Comparison of ENCODE assay signal across 13 mouse cellular contexts in the genomic region with DNA sequence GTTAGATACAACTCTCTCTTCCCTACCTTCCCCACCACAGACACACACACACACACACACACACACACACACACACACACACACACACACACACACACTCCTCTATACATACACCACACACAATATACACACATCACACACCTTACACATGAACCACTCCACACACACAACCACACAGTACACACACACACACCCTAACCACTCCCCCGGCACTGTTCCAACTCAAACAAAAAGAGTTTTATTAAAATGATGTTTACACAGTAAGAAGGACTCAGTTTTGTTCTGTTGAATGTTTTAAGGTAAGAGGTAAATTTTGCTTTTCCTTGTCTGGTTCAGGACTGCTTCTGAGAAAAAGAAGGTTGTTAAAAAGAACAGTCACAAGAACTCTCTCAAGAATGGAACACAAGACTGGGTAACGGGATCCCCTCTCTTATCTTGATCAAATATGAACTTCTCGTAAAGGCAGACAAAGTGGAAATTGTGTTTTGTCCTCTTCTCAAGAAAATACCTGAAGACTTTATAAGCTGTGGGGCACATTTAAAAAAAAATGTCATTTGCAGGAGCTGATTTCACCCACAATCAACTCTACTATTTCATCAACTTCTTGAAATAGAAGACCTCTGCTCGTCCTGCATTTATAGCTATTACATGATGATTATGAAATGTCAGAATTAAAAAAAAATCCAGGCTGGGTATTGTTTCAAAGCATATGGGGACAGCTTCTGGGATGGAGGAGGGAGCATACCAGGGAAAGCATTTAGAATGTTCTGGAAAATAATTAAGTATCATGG. TPM values are rescaled to one million over a fixed set of nuclear protein-coding genes. Genes with fewer than 3 reads are reported as not detected.
DNase-seq lines count a peak whose midpoint lies in the region; ATAC-seq and TF ChIP-seq lines count a peak whose summit lies in the region.
"Had no signal": no experiment of that assay in that cellular context is flagged by ENCODE, and none has a peak within 500 bp of the region (broad histone marks: within the 10 kb centered on the region; RNA-seq: fewer than 3 reads in every experiment).

No protein-coding gene starts in this region.

- TF ChIP-seq POLR2A in lung, adult 2 months (IDR thresholded peaks at IDR 0.05; ENCODE audit: borderline replicate concordance, extremely low read depth, low read depth, low read length) = no peak

- no peaks in the 10 kb centered on the region for H3K27me3 ChIP-seq in embryonic facial prominence, embryonic 15.5 days
- H3K27me3 ChIP-seq in embryonic facial prominence, embryonic 10.5 days (replicated peaks; ENCODE audit: low read depth, poor library complexity, severe bottlenecking) = no peaks in the 10 kb centered on the region
- no peaks in the 10 kb centered on the region for H3K27me3 ChIP-seq in lung, embryonic 15.5 days
- H3K27me3 ChIP-seq in intestine, postnatal 0 days (replicated peaks; ENCODE audit: control insufficient read depth, insufficient read depth, low read length) = no peaks in the 10 kb centered on the region
- H3K27me3 ChIP-seq in stomach, postnatal 0 days (ENCODE audit: control insufficient read depth, insufficient read depth, low read length) = no peaks in the 10 kb centered on the region
- no peaks in the 10 kb centered on the region for H3K27me3 ChIP-seq in hindbrain, embryonic 13.5 days

- no peak overlapping the region for H3K4me2 ChIP-seq in embryonic facial prominence, embryonic 15.5 days (replicated peaks)
- H3K4me2 ChIP-seq in lung, embryonic 15.5 days = peak overlapping the region; percentile 6; the same call in 1 of the 2 replicates
- H3K4me2 ChIP-seq in intestine, postnatal 0 days (replicated peaks; ENCODE audit: low read depth) = no peak overlapping the region
- no peak overlapping the region for H3K4me2 ChIP-seq in stomach, postnatal 0 days (replicated peaks; ENCODE audit: low read depth)
- H3K4me2 ChIP-seq in hindbrain, embryonic 13.5 days = no peak overlapping the region

- H3K4me3 ChIP-seq in embryonic facial prominence, embryonic 15.5 days (replicated peaks) = no peak overlapping the region
- H3K4me3 ChIP-seq in embryonic facial prominence, embryonic 10.5 days = no peak overlapping the region
- no peak overlapping the region for H3K4me3 ChIP-seq in lung, embryonic 15.5 days
- no peak overlapping the region for H3K4me3 ChIP-seq in lung, adult 2 months (replicated peaks; ENCODE audit: extremely low read depth, low read depth, low read length)
- H3K4me3 ChIP-seq in intestine, postnatal 0 days (ENCODE audit: low read depth, low read length) = no peak overlapping the region
- no peak overlapping the region for H3K4me3 ChIP-seq in stomach, postnatal 0 days (ENCODE audit: low read depth, low read length)
- no peak overlapping the region for H3K4me3 ChIP-seq in hindbrain, embryonic 13.5 days

- no peak for DNase-seq in embryonic facial prominence, embryonic 10.5 days (ENCODE audit: low spot score)
- no peak for DNase-seq in lung, adult 2 months
- DNase-seq in stomach, postnatal 0 days (ENCODE audit: low spot score) = peak; percentile 65
- DNase-seq in retina, embryonic 14.5 days (ENCODE audit: low spot score) = no peak
- DNase-seq: adrenal gland, adult 8-10 months; cerebellum, adult 11 months; gastrocnemius, postnatal 14 days; thymus, postnatal 4 days had no signal

- H3K9ac ChIP-seq in embryonic facial prominence, embryonic 15.5 days = no peak overlapping the region
- H3K9ac ChIP-seq in lung, embryonic 15.5 days = no peak overlapping the region
- no peak overlapping the region for H3K9ac ChIP-seq in intestine, postnatal 0 days (ENCODE audit: low read depth, low read length)
- H3K9ac ChIP-seq in stomach, postnatal 0 days (ENCODE audit: low read length) = no peak overlapping the region
- H3K9ac ChIP-seq in hindbrain, embryonic 13.5 days = no peak overlapping the region

- no peaks in the 10 kb centered on the region for H3K9me3 ChIP-seq in embryonic facial prominence, embryonic 15.5 days (replicated peaks)
- no peaks in the 10 kb centered on the region for H3K9me3 ChIP-seq in embryonic facial prominence, embryonic 10.5 days
- no peaks in the 10 kb centered on the region for H3K9me3 ChIP-seq in lung, embryonic 15.5 days
- H3K9me3 ChIP-seq in intestine, postnatal 0 days (ENCODE audit: control insufficient read depth) = no peaks in the 10 kb centered on the region
- H3K9me3 ChIP-seq in stomach, postnatal 0 days (ENCODE audit: control insufficient read depth, low read length) = no peaks in the 10 kb centered on the region
- no peaks in the 10 kb centered on the region for H3K9me3 ChIP-seq in hindbrain, embryonic 13.5 days

- WGBS in embryonic facial prominence, embryonic 15.5 days = 62% methylated on average over 4 of the region's 4 CpGs
- 86% methylated on average over 4 of the region's 4 CpGs for WGBS in embryonic facial prominence, embryonic 10.5 days
- 43% methylated on average over 4 of the region's 4 CpGs for WGBS in lung, embryonic 15.5 days
- WGBS in lung, adult 2 months = 55% methylated on average over 4 of the region's 4 CpGs
- WGBS in intestine, postnatal 0 days = 38% methylated on average over 4 of the region's 4 CpGs
- WGBS in stomach, postnatal 0 days = 43% methylated on average over 4 of the region's 4 CpGs
- 90% methylated on average over 4 of the region's 4 CpGs for WGBS in hindbrain, embryonic 13.5 days

- ATAC-seq in embryonic facial prominence, embryonic 15.5 days (ENCODE audit: insufficient number of reproducible peaks, low FRiP score, low TSS enrichment, low read depth) = no peak
- ATAC-seq in lung, embryonic 15.5 days (ENCODE audit: borderline replicate concordance, extremely low read depth, low FRiP score, low TSS enrichment) = peak; percentile 62; the same call in 1 of the 2 replicates
- peak; percentile 56; the same call in 1 of the 2 replicates for ATAC-seq in intestine, postnatal 0 days
- ATAC-seq in stomach, postnatal 0 days (ENCODE audit: low FRiP score, low TSS enrichment) = peak; percentile 87
- no peak for ATAC-seq in hindbrain, embryonic 13.5 days (ENCODE audit: low FRiP score)
- ATAC-seq: hindbrain, embryonic 16.5 days had no signal

- TF ChIP-seq EP300 in stomach, postnatal 0 days (optimal IDR thresholded peaks at IDR 0.05) = no peak

- peaks cover 18% of the 10 kb centered on the region for H3K4me1 ChIP-seq in embryonic facial prominence, embryonic 15.5 days
- peaks cover 15% of the 10 kb centered on the region; the same call in 1 of the 2 replicates for H3K4me1 ChIP-seq in embryonic facial prominence, embryonic 10.5 days
- H3K4me1 ChIP-seq in lung, embryonic 15.5 days = peaks cover 27% of the 10 kb centered on the region
- peaks cover 11% of the 10 kb centered on the region for H3K4me1 ChIP-seq in lung, adult 2 months (ENCODE audit: control insufficient read depth, insufficient read depth, low read length)
- 0 out of 2 replicates have a peak, but pooled peaks cover 2% of the 10 kb centered on the region for H3K4me1 ChIP-seq in intestine, postnatal 0 days (replicated peaks; ENCODE audit: control insufficient read depth, insufficient read depth, low read length)
- H3K4me1 ChIP-seq in stomach, postnatal 0 days (replicated peaks; ENCODE audit: control insufficient read depth, insufficient read depth) = peaks cover 3% of the 10 kb centered on the region; the same call in 1 of the 2 replicates
- peaks cover 9% of the 10 kb centered on the region for H3K4me1 ChIP-seq in hindbrain, embryonic 13.5 days (replicated peaks)

- no peak for TF ChIP-seq CTCF in lung, adult 2 months (IDR thresholded peaks at IDR 0.05; ENCODE audit: insufficient read depth, low read length)
- no peak for TF ChIP-seq CTCF in intestine, postnatal 0 days (IDR thresholded peaks at IDR 0.05; ENCODE audit: low read depth)
- TF ChIP-seq CTCF in stomach, postnatal 0 days (IDR thresholded peaks at IDR 0.05; ENCODE audit: low read depth) = no peak

- H3K36me3 ChIP-seq in embryonic facial prominence, embryonic 15.5 days = peaks cover 11% of the 10 kb centered on the region
- peaks cover 11% of the 10 kb centered on the region for H3K36me3 ChIP-seq in embryonic facial prominence, embryonic 10.5 days (replicated peaks)
- peaks cover 5% of the 10 kb centered on the region for H3K36me3 ChIP-seq in lung, embryonic 15.5 days
- H3K36me3 ChIP-seq in intestine, postnatal 0 days (ENCODE audit: control insufficient read depth, insufficient read depth) = peaks cover 5% of the 10 kb centered on the region; the same call in 1 of the 2 replicates
- no peaks in the 10 kb centered on the region; the same call in 1 of the 2 replicates for H3K36me3 ChIP-seq in stomach, postnatal 0 days (ENCODE audit: control insufficient read depth, insufficient read depth, low read length)
- H3K36me3 ChIP-seq in hindbrain, embryonic 13.5 days = peaks cover 9% of the 10 kb centered on the region; the same call in 1 of the 2 replicates

- H3K27ac ChIP-seq in embryonic facial prominence, embryonic 15.5 days (replicated peaks) = peak overlapping the region; percentile 63
- H3K27ac ChIP-seq in embryonic facial prominence, embryonic 10.5 days (replicated peaks) = no peak overlapping the region
- H3K27ac ChIP-seq in lung, embryonic 15.5 days = peak overlapping the region; percentile 57
- H3K27ac ChIP-seq in intestine, postnatal 0 days (ENCODE audit: low read depth, low read length) = no peak overlapping the region
- H3K27ac ChIP-seq in stomach, postnatal 0 days (replicated peaks) = peak overlapping the region; percentile 84
- no peak overlapping the region for H3K27ac ChIP-seq in hindbrain, embryonic 13.5 days

RNA-seq across cellular contexts. Expression of gene Arid5b, which starts 30.9 kb away (rescaled TPM):
- 46.7 and 50.2 TPM in 2 replicates for polyA plus RNA-seq in embryonic facial prominence, embryonic 15.5 days (2015; fragmentation: Nextera tagmentation; extraction: Ambion mirVana)
- 13.9 and 19.7 TPM in 2 replicates for polyA plus RNA-seq in embryonic facial prominence, embryonic 10.5 days (2016; fragmentation: Nextera tagmentation; extraction: Ambion mirVana)
- 36.7 and 39.1 TPM in 2 replicates for polyA plus RNA-seq in lung, embryonic 15.5 days (2015; fragmentation: Nextera tagmentation; extraction: Ambion mirVana)
- 17.7 and 20.1 TPM in 2 replicates for polyA plus RNA-seq in lung, adult 2 months (2012; rRNA removed)
- 15.1 and 17.8 TPM in 2 replicates for polyA plus RNA-seq in intestine, postnatal 0 days (2015; fragmentation: Nextera tagmentation; extraction: Ambion mirVana)
- polyA plus RNA-seq in stomach, postnatal 0 days (2015; fragmentation: Nextera tagmentation; extraction: Ambion mirVana) = 17.9 and 18.3 TPM in 2 replicates
- polyA plus RNA-seq in hindbrain, embryonic 13.5 days (2015; fragmentation: Nextera tagmentation; extraction: Ambion mirVana) = 19.5 and 22.7 TPM in 2 replicates

Comparison
In these comparisons a context has a peak if more than half of its experiments do, and no peak if none do; other contexts are left out.
1. H3K27ac ChIP-seq: peak in embryonic facial prominence, embryonic 15.5 days (single experiment), lung, embryonic 15.5 days (single experiment) and stomach, postnatal 0 days (single experiment); none in embryonic facial prominence, embryonic 10.5 days (single experiment), intestine, postnatal 0 days (single experiment) and hindbrain, embryonic 13.5 days (single experiment).
2. ATAC-seq: peak in lung, embryonic 15.5 days (single experiment), intestine, postnatal 0 days (single experiment) and stomach, postnatal 0 days (single experiment); none in embryonic facial prominence, embryonic 15.5 days (single experiment) and hindbrain, embryonic 13.5 days (single experiment).